Mouse (Mus musculus) adrenal gland, adult 18-20 months (tissue): ENCODE measurements at regions not wholly inside any gene's neighbourhood (a gene's known extent, or its start where the extent isn't known, plus 50 kb on each side); places are given as distances from the start of the nearest gene placed in this dataset.

Source experiments
- DNase-seq, 2 experiments: peaks; one replicate each; pipeline ENCODE4 v3.0.0; 2021 to 2022; ENCODE audit warnings: low spot score in 2 of 2

GRCm38 (mm10) chr1:64361959-64362638 is 170.3 kb upstream of the Creb1 start:
- no peak for DNase-seq

- DNase-seq = no peak
Measured at GRCm38 (mm10) chr1:64343268-64343667, 189.2 kb upstream of the Creb1 start.

GRCm38 (mm10) chr1:64341596-64341995 is 190.8 kb upstream of the Creb1 start:
- peak in 1 of 2 experiments; percentile 21 for DNase-seq

GRCm38 (mm10) chr1:64338575-64338961 is 193.9 kb upstream of the Creb1 start:
- DNase-seq = no peak

GRCm38 (mm10) chr1:64337619-64338574 is 194.5 kb upstream of the Creb1 start:
- DNase-seq = no peak

- DNase-seq = no peak
Measured at GRCm38 (mm10) chr1:64331566-64331965, 200.9 kb upstream of the Creb1 start.

- DNase-seq = no peak
Measured at GRCm38 (mm10) chr1:64330721-64331120, 201.7 kb upstream of the Creb1 start.

- no peak for DNase-seq
Measured at GRCm38 (mm10) chr1:64322197-64322596, 200.1 kb upstream of the Klf7 start.

GRCm38 (mm10) chr1:64319155-64319582 is 197.1 kb upstream of the Klf7 start:
- DNase-seq = no peak

- no peak for DNase-seq
Measured at GRCm38 (mm10) chr1:64318440-64319154, 196.5 kb upstream of the Klf7 start.

- peak in 1 of 2 experiments; percentile 18 for DNase-seq
Measured at GRCm38 (mm10) chr1:64317032-64317636, 195.1 kb upstream of the Klf7 start.

GRCm38 (mm10) chr1:64311371-64311770 is 189.3 kb upstream of the Klf7 start:
- no peak for DNase-seq

- no peak for DNase-seq
Measured at GRCm38 (mm10) chr1:64308560-64308959, 186.5 kb upstream of the Klf7 start.

GRCm38 (mm10) chr1:64308088-64308487 is 186.0 kb upstream of the Klf7 start:
- DNase-seq = no peak

- peak; percentile 41 to 58 for DNase-seq
Measured at GRCm38 (mm10) chr1:64305427-64306213, 183.5 kb upstream of the Klf7 start.

- peak; percentile 48 to 51 for DNase-seq
Measured at GRCm38 (mm10) chr1:64302833-64303358, 180.8 kb upstream of the Klf7 start.

GRCm38 (mm10) chr1:64301530-64302061 is 179.5 kb upstream of the Klf7 start:
- peak in 1 of 2 experiments; percentile 38 for DNase-seq

- DNase-seq = no peak
Measured at GRCm38 (mm10) chr1:64300951-64301529, 179.0 kb upstream of the Klf7 start.

GRCm38 (mm10) chr1:64298950-64299349 is 176.9 kb upstream of the Klf7 start:
- DNase-seq = no peak
